Mouse (Mus musculus): ENCODE data around the gene Wwp2.

The Wwp2 gene

GRCm38 (mm10) chr8:107571486-107572135 lies 135.4 kb downstream of the Wwp2 start:
- WGBS = 92% methylated on average over 7 of the region's 7 CpGs

- WGBS = 64% methylated on average over 4 of the region's 4 CpGs
Observed at GRCm38 (mm10) chr8:107572497-107572896, 136.3 kb downstream of the Wwp2 start.

DNA sequence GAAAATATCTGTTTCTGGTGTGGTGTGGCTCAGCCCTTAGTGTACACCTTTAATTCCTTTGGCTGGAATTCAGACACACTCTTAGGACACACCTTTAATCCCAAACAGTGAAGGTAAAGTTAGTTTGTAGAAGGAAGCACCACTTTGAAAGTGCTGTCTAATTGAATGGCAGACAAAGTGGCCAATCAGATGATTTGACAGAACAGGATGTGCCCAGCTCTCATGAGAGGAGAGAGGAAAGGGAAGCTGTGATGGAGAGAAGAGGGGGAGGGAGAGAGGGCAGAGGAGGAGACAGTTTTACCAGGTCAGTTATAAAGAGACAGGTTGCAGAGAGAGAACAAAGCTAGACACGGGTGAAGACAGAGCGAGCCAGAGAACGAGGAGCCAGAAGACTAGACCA lies 138.6 kb downstream of the Wwp2 start:
- WGBS = 92% methylated on average over 3 of the region's 3 CpGs

DNA sequence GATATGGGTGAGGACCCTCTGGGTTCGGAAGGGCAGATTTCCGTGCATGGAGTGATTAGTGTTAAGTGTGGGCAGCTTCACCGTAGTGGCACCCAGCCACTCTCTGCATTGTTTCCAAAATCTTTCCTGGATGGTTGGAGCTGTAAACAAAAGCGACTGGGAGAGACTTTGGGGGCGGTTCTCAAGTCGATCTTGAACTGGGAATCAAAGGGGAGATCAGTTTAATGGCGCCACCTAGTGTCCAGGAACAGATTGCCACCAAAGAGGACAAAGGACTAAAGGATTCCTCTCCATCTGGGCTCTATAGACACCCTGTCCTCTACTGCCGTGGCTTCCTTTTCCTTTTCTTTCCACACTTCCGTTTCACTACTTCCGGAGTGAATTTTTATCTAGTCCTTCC lies 140.5 kb downstream of the Wwp2 start:
- 5% methylated on average over 10 of the region's 10 CpGs for WGBS

DNA sequence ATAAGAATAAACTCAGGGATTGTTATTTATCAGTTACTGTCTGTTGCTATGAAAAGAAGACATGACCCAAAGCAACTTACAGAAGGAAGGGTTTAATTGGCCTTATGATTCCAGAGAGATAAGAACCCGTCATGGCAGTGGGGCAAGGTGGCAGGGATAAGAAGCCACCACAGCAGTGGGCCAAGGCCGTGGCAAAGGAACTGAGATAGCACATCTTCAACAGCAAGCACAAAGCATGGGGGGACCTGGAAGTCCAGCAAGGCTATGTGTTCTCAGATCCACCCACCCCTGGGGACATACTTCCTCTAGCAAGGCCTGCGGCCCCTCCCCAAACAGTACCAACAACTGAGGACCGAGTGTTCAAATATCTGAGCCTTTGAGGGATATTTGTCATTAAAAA lies 141.5 kb downstream of the Wwp2 start:
- 87% methylated on average over 4 of the region's 4 CpGs for WGBS

- WGBS = 84% methylated on average over 8 of the region's 8 CpGs
Observed at GRCm38 (mm10) chr8:107578132-107578531, 142.0 kb downstream of the Wwp2 start.

GRCm38 (mm10) chr8:107578541-107578940 lies 142.4 kb downstream of the Wwp2 start:
- 51% methylated on average over 8 of the region's 8 CpGs for WGBS

DNA sequence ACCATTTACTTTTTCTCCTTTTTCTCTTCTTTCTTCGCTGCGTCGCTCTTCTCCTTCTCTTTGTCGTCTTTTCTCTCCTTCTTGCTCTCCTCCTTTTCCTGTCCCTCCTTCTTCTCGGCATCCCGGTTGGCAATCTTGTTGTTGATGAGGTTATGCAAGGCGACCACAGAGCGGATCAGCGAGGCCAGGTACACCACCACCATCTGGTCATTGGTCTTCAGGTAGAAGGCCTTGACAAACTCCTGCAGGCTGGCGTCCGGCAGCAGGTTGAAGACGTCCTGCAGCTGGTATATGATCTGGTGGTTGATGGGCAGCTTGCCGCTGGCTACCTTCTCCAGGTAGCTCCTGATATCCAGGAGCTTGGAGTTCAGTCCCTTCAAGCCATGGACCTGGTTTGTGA lies 144.7 kb downstream of the Wwp2 start:
- WGBS = 91% methylated on average over 13 of the region's 13 CpGs

- 98% methylated on average over 4 of the region's 4 CpGs for WGBS
Observed at GRCm38 (mm10) chr8:107581536-107581935, 145.4 kb downstream of the Wwp2 start.

GRCm38 (mm10) chr8:107582136-107582535 lies 146.0 kb downstream of the Wwp2 start:
- WGBS = 89% methylated on average over 11 of the region's 11 CpGs

GRCm38 (mm10) chr8:107587429-107587994 lies 151.3 kb downstream of the Wwp2 start:
- WGBS = under 1% methylated on average over 17 of the region's 17 CpGs

DNA sequence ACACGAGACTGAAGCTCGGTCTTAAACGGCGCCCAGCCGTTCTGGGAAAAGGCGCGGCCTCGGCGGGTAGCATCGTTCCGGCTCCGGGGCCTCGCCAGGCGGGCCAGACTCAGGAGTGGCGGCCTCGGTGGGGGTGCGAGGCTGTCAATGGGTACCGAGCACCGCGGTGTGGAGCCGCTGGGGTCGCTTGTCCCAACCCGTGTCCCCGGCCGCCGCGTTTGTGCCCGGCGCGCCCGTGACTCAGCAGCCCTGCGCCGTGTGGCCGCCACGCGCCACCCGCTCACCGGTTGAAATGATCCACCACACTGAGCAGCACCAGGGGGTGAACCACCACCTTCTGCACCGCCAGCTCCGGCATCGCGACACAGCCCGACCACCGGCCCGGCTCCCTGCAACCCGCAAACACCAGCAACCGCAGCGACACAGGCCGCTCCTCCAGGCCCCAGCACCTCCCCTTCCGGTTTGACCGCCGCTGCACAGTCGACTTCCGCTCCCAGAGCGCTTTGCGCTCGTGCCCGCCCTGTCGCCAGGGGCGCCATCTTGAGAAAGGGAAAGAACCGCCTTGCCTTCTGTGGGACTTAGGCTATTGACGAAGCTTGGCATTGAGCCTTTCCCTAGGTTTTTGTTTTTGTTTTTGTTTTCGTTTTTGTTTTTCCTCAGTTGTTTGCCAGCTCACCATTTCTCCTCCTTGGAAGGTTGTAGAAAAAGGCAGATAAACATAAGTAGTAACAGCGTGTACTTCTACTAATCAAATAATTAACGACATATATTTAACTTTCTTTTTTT lies 152.0 kb downstream of the Wwp2 start, which contains the start of gene Psmd7:
Gene Psmd7 (minus strand): TSS at position 470 of the 786 bp plus-strand sequence.
- 2% methylated on average over 65 of the region's 65 CpGs for WGBS

DNA sequence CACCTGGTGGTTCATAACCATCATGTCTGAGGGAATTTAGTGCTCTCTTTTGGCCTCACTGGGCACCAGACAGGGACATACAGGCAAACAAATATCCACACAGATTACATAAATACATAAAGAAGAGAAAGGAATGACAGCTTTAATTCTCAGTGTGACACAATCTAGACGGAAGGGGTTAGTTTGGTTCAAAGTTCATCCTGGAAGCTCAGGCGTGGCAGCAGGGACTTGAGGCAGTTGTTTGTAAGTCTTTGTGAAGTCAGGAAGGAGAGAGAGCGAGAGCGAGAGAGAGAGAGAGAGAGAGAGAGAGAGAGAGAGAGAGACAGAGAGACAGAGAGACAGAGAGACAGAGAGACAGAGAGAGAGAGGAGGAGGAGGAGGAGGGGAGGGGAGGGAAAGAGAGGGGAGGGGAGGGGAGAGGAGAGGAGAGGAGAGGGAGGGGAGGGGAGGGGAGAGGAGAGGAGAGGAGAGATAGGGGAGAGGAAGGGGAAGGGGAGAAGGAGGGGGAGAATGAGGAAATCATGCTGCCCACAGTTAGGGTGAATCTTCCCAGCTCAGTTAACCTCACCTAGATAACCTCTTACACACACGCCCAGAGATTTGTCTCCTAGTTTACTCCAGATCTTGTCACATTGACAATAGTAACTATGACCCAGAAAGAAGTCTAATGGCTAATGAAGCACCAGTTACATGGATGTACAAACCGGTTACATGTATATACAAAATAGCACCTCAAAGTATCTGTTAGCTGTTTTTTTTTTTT lies 158.0 kb downstream of the Wwp2 start:
- whole genome bisulfite sequencing = 75% methylated on average over 5 of the region's 6 CpGs

- 75% methylated on average over 6 of the region's 6 CpGs for WGBS
Observed at GRCm38 (mm10) chr8:107594817-107595216, 158.7 kb downstream of the Wwp2 start.

DNA sequence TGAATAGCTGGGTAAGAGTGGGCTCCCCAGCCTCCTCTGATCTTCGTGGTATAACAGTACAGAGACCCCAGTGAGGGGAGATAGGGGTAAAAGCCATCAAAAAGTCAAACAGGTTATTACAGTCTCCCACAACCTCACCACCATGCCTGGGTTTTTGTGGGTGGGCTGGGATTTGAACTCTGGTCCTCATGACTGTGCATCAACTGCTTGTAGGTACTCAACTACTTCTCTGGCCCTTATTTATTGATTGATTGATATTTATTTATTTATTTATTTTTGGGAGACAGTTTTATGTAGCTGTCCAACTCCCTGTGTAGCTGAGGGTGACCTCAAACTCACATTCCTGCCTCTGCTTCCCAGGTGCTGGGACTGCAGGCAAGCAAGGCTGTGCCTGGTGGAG lies 161.6 kb downstream of the Wwp2 start:
- 64% methylated on average over 1 of the region's 1 CpGs for WGBS

DNA sequence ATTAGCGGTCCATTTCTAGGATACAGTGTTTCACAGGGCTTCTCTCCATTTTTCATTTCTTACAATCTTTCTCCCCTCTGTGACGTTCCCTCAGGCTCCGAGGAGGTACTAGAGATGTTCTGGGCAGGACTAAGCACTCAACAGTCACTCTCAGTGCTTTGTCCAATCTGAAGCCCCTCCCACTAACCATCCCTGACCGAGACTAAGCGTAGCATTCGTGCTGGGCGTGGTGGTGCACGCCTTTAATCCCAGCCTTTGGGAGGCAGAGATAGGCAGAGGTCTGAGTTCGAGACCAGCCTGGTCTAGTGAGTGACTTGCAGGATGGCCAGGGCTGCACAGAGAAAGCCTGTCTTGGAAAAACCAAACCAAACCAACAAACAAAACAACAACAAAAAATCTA lies 163.5 kb downstream of the Wwp2 start:
- 88% methylated on average over 9 of the region's 9 CpGs for WGBS

GRCm38 (mm10) chr8:107603026-107603425 lies 166.9 kb downstream of the Wwp2 start:
- WGBS = 3% methylated on average over 7 of the region's 7 CpGs

All from cerebral cortex, adult 2 months (tissue).